Mouse (Mus musculus): ENCODE measurements around the gene Tenm4. TPM values are rescaled to one million over a fixed set of nuclear protein-coding genes. Genes with fewer than 3 reads are reported as not detected.

Gene Tenm4
- total RNA-seq, 2 experiments from 2014 or later = 31.5 to 38.5 TPM

DNA sequence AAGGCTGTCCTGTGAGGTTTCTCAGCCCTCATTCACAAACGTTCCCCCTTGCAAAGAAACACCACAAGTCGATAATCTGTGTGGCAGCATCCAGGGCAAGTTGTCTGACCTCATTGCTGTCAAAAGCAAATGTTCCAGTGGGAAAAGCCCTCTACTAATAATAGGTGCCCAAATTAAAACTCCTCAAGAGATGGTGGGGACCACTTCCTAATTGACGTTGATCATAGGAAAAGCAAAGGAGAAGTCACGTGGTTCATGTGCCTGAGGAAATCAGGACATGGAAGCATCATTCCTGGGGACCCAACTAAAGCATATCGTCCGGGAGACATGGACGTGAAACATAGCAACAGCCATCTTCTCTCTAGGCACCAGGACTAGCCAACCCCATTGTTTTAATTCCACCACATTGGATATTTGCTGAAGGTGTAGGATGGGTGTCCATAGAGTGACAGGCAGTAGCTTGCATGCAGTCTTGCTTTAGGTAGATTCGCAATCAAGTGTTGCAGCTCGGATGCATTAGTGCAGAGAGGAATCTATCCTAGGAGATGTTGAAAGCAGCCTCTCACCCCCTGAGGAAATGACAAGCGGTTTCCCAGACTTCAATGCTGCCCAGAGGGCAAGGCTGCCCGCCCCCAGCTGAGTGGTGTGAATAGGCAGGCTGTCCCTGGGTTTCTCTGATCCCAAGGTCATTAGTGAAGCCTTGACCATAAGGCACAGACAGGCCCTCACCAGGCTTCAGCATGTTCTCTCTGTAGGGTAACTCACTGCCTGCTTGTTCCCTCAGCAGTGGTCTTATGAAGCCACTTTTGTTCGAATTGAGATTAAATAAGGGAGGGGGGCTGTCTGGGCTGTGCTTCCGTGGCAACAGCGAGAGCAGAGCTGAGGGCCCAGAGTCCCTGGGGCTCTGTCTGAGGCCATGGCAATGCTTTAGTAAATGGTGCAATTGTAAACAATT, 547.4 kb downstream of the Tenm4 start:
- DNase-seq (ENCODE audit: low spot score in 2 of 2) = no peak

- DNase-seq (ENCODE audit: low spot score in 2 of 2) = no peak
Measured at GRCm38 (mm10) chr7:96719926-96720325, 548.9 kb downstream of the Tenm4 start.

GRCm38 (mm10) chr7:96720465-96720864, 549.4 kb downstream of the Tenm4 start:
- no peak for DNase-seq (ENCODE audit: low spot score in 2 of 2)

DNA sequence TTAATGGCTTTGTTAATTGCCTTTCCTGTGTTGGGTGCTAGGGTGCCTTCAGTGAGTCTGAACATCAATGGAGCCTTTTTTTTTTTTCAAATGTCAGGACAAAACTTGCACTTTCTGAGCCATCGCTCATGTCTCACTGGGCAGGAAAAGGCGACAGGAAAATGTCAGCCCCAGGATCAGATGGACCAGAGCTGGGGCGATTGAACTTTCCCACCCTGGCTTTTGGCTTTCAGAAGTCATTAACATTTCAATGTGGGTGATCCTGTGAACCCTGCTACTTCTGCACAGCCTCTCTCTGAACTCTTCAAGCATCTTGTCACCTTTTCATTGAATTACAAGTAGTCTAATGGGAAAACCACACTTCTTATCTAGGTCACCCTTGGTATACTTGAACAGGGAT, 551.8 kb downstream of the Tenm4 start:
- DNase-seq (ENCODE audit: low spot score in 2 of 2) = no peak

GRCm38 (mm10) chr7:96725603-96726002, 554.6 kb downstream of the Tenm4 start:
- no peak for DNase-seq (ENCODE audit: low spot score in 2 of 2)

DNA sequence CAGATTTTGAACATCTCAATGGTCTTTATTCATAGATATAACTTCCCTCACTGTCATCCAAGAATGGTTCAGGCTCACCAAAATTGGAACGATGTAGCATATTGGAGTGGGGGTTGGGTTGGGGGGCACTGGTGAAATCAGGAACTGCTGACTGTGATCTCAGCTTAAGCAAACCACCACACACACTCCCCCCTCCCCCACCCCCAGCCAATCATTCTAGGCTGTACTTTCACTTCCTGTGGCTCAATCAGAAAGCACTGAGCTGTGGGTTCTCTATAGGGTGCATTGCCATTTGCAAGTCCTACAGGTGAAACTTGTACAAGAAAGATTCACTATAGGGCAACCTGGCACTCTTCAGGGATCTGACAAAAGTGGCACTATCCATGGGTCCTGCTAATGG, 559.3 kb downstream of the Tenm4 start:
- no peak for DNase-seq (ENCODE audit: low spot score in 2 of 2)

DNA sequence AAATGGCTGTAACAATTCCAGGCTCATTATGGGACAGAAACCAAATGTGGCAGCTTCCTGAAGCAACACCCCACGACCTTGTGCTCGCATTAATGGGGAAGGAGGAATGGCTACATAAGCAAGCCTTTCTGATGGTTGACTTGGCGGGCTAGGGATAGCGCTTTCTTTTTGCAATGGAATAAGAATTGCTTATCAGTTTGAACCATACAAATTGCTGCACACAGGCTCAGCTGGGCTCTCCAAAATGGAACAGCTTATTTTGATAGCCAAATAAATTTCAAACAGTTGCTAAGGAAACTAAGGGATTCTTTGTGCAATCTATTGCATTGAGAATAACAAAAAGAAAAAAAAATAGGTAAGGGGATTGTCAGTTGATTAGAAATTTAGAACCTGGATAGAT, 560.9 kb downstream of the Tenm4 start:
- DNase-seq (ENCODE audit: low spot score in 2 of 2) = no peak

DNA sequence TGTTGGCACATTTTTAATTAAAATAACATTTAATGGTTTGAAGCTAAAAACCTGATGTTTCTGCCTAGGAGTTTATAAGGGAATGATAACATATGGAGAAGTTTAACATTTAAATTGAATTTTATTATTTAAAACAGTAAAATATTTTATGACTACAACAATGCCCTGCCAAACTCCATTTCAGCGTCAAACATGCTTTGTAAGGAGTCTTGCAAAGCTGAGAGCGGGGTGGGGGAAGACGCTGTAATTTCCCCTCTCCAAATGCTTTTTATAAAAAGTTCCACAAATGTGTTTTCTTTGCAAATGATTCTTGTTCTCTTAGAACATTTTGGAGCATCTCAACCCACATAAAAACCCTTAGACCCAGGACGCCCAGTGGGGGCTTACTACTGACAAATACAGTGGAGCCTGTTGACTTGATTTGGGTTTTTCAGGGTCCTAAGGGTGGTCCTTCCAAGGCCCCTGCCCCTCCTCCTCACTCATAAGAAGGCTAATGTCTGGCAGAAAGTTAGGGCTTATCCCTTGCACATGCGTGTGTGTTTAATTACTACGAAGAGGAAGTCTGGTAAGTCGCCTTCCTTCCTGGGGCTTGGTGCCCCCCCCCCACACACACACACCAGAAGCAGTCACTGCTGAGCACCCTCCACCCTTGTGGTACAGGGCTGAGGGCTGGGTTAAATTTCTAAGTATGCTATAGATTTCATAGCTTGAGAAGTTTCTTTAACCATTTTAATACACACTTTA, 563.4 kb downstream of the Tenm4 start:
- no peak for DNase-seq (ENCODE audit: low spot score in 2 of 2)

GRCm38 (mm10) chr7:96740631-96741030, 569.6 kb downstream of the Tenm4 start:
- DNase-seq (ENCODE audit: low spot score in 2 of 2) = no peak

DNA sequence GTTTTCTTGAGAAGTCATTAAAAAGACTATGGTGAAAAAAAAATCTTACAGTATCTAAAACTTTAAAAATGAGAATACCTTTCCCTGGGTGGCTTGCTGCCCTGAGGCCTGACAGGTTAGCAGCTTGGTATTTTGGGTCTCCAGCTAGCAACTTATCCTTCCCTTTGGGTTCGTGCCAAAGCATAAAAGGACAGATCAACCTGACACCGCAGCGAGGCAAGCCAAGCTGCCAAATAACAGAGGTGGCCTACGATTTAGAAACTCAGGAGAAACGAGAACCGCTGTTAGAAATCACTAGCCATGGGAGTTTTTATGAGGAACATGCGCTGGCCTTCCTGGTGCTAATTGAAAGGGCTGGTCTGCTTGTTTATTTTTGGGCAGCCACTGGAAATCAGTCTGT, 571.2 kb downstream of the Tenm4 start:
- no peak for DNase-seq (ENCODE audit: low spot score in 2 of 2)

DNA sequence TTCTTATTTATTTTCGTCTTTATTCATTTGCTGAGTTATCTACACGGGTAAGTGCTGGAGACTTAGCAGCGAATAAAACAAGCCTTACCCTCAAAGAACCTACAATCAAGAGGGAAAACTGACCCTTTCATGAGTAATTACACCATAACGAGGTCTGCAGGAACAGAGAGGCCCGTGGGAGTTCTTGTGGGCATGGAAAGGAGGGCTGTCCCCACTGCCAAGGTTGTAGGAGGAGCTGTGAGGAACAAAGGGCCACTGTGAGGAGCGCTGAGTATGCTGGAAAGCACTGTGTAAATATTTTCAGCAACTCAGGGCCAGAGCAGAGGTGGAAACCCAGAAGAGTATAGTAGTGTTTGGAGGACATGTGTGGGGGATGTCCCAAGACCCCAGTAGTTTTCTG, 574.9 kb downstream of the Tenm4 start:
- no peak for DNase-seq (ENCODE audit: low spot score in 2 of 2)

- DNase-seq (ENCODE audit: low spot score in 2 of 2) = no peak
Measured at GRCm38 (mm10) chr7:96746706-96747105, 575.7 kb downstream of the Tenm4 start.

- DNase-seq (ENCODE audit: low spot score in 2 of 2) = no peak
Measured at GRCm38 (mm10) chr7:96748538-96749045, 577.5 kb downstream of the Tenm4 start.

DNA sequence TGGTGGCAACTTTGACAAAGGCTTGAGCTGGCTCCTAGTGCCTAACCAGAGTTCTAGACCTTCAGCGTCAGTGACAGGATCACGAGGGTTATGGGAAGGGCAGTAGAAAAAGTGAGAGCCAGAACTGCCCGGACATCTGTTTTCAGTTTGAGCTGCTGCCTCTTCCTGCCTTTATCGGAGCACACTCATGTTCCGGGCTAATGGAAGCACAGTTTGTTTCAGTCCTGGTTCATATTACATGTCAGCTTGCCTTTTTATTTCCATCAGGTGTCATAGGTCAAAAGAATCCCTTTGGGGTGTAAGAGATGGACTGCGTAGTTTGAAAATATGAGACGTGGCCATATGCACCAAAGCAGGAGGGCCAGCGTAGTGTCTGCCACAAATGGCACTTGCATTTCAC, 578.7 kb downstream of the Tenm4 start:
- DNase-seq (ENCODE audit: low spot score in 2 of 2) = no peak

DNA sequence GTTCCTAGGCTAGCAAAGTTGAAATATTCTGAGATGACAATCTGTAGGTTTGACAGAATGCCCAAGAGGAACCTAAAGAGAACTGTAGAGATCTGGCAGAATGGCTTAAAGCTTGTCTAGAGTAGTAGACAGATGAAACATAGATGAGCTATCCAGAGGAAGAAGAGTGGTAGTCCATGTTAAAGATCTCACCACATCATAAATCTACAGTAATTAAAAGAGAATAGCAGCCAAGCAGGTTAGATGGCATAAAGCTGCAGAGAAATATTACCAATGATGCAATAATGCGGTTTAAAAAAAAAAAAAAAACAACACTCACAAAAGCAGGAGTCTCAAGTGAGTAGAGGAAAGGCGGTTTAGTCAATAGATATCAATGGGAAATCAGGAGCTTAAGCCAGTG, 580.2 kb downstream of the Tenm4 start:
- DNase-seq (ENCODE audit: low spot score in 2 of 2) = no peak

DNA sequence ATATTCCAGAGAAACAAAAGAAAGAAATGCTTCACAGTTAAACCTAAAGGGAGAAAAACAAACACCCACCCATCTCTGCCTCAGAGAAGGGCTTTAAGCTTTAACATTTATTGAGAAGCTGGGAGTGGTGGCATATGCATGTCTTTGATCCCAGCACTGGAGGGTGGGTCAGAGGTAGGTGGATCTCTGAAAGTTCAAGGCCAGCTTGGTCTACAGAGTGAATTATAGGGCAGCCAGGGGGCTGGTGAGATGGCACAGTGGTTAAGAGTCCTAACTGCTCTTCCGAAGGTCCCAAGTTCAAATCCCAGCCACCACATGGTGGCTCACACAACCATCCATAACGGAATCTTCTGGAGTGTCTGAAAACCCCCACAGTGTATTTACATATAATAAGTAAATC, 581.7 kb downstream of the Tenm4 start:
- DNase-seq (ENCODE audit: low spot score in 2 of 2) = no peak

GRCm38 (mm10) chr7:96753335-96754095, 582.5 kb downstream of the Tenm4 start:
- no peak for DNase-seq (ENCODE audit: low spot score in 2 of 2)

DNA sequence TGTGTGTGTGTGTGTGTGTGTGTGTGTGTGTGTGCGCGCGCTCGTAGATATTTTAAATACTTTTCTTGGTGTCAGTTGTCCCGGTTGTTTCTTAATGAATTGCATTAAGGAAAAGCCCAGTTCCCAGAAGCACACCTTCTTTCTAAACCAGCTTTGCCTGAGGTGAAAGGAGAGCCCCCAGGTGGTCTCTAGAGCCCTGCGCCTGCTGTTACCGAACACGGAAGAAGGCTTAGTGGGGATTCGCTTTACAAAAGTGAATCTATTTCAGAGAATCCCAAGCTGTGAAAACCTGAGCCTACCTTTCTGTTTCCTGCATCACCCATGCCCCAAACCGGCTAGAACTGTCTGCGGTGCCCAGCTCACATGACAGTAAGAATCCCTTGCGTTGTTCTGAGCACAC, 583.1 kb downstream of the Tenm4 start:
- no peak for DNase-seq (ENCODE audit: low spot score in 2 of 2)

- DNase-seq (ENCODE audit: low spot score in 2 of 2) = no peak
Measured at GRCm38 (mm10) chr7:96755459-96756094, 584.5 kb downstream of the Tenm4 start.

DNA sequence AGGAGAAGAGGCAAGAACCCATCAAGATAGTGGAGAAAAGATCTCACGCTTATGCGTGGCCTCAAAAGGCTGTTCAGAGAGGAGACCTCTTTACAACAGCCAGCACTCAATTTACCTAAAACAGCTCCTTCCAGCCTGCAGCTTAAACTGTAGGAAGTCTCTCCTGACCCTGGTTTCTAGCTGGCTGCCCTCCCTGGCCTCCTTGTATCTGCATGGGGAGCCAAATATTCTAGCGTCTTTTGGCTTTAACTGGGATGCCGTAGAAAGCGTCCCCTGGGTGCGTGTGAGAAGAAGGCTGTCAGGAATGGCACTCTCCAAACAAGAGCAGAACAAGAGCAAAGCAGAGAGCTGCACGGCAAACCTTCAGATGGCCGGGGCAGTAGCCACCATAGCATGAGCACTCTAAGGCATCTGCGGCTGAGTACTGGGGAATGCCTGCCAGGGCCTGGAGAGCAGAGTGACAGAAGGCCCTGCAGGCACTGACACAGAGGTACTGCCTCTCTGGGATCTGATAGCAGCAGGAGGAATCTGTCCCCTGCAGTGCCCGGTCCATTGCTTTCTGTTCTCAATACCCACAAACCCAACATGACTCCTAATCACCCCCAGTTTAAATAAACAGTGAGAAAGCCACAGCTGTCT, 585.2 kb downstream of the Tenm4 start:
- no peak for DNase-seq (ENCODE audit: low spot score in 2 of 2)
